Mouse (Mus musculus) CH12.LX (cell line): ENCODE measurements around the gene Prnp. TPM values are rescaled to one million over a fixed set of nuclear protein-coding genes. Genes with fewer than 3 reads are reported as not detected.

Source experiments
- DNase-seq: peaks from one replicate; pipeline ENCODE4 v3.0.0-alpha.2; 2013; ENCODE audit errors: extremely low read depth
- H3K27ac ChIP-seq: 2 replicates; pipeline ENCODE4 v1.5.1; 2012; ENCODE audit warnings: low read depth, mild to moderate bottlenecking, control low read depth, moderate library complexity; ENCODE audit not compliant: insufficient read depth
- H3K27me3 ChIP-seq: replicated peaks from 2 replicates; pipeline ENCODE3; 2012; ENCODE audit warnings: inconsistent platforms
- H3K36me3 ChIP-seq, 2 experiments: replicated peaks in 1 of 2; 2 replicates each; pipeline versions ENCODE3 to v1.6.1; 2012; ENCODE audit warnings: inconsistent platforms in 1 of 2, low read length in 1 of 2, mild to moderate bottlenecking in 1 of 2, mixed read lengths in 1 of 2, moderate library complexity in 1 of 2; ENCODE audit not compliant: control insufficient read depth in 1 of 2, insufficient read depth in 1 of 2
- H3K4me1 ChIP-seq, 2 experiments: 2 replicates each; pipeline ENCODE4 v1.6.1; 2012; ENCODE audit warnings: inconsistent platforms in 1 of 2, moderate library complexity in 1 of 2; ENCODE audit not compliant: insufficient read depth in 2 of 2, control insufficient read depth in 1 of 2
- H3K4me2 ChIP-seq: 2 replicates; pipeline ENCODE4 v1.6.1; 2012; ENCODE audit warnings: low read depth, mild to moderate bottlenecking, control low read depth; ENCODE audit not compliant: poor library complexity, insufficient read depth, severe bottlenecking
- H3K4me3 ChIP-seq, 3 experiments: fragments of 150-350 bp in 1 of 3; sonication (generic) in 1 of 3; replicated peaks in 1 of 3; 2 replicates each; pipeline versions ENCODE3 to v1.5.1; 2011 to 2012; ENCODE audit warnings: low read depth in 2 of 3, low read length in 2 of 3, mild to moderate bottlenecking in 2 of 3, moderate library complexity in 2 of 3, control low read depth in 1 of 3, improper control_type of control experiment in 1 of 3, inconsistent platforms in 1 of 3, mixed read lengths in 1 of 3; ENCODE audit not compliant: poor library complexity in 1 of 3
- H3K79me2 ChIP-seq: replicated peaks from 2 replicates; pipeline ENCODE4 v1.6.1; 2012; ENCODE audit warnings: mild to moderate bottlenecking, moderate library complexity; ENCODE audit not compliant: control insufficient read depth, poor library complexity, insufficient read depth, severe bottlenecking; ENCODE audit errors: extremely low read depth
- H3K9ac ChIP-seq: 2 replicates; pipeline ENCODE4 v1.6.1; 2012; ENCODE audit warnings: low read depth, mild to moderate bottlenecking, control low read depth, moderate library complexity; ENCODE audit not compliant: insufficient read depth
- H3K9me3 ChIP-seq: replicated peaks from 2 replicates; pipeline ENCODE3; 2012; ENCODE audit warnings: low read length, inconsistent platforms, mixed read lengths
- BHLHE40 ChIP-seq: IDR thresholded peaks from 2 replicates; pipeline ENCODE4 v1.6.1; 2011; ENCODE audit warnings: mild to moderate bottlenecking, low read depth, low read length, improper control_type of control experiment
- CTCF ChIP-seq, 2 experiments: IDR thresholded peaks in 1 of 2; conservative IDR thresholded peaks in 1 of 2; 2 replicates each; pipeline ENCODE4 v1.5.1; 2011 to 2012; ENCODE audit warnings: low read depth in 2 of 2, low read length in 2 of 2, improper control_type of control experiment in 1 of 2, inconsistent platforms in 1 of 2, mild to moderate bottlenecking in 1 of 2, moderate library complexity in 1 of 2
- ELF1 ChIP-seq: IDR thresholded peaks from 2 replicates; pipeline ENCODE4 v1.6.1; 2014; ENCODE audit warnings: low read depth, mild to moderate bottlenecking, inconsistent platforms, low read length, improper control_type of control experiment
- EP300 ChIP-seq: IDR thresholded peaks from 2 replicates; pipeline ENCODE4 v1.6.1; 2011; ENCODE audit warnings: low read length, improper control_type of control experiment
- HCFC1 ChIP-seq: IDR thresholded peaks from 2 replicates; pipeline ENCODE4 v1.6.1; 2012; ENCODE audit warnings: low read depth, mild to moderate bottlenecking, inconsistent platforms, low read length, improper control_type of control experiment
- IRF4 ChIP-seq: IDR thresholded peaks from 2 replicates; pipeline ENCODE4 v1.6.1; 2014; ENCODE audit warnings: low read depth, mild to moderate bottlenecking, inconsistent platforms, low read length, improper control_type of control experiment
- JUN ChIP-seq: IDR thresholded peaks from 2 replicates; pipeline ENCODE4 v1.6.1; 2011; ENCODE audit warnings: low read depth, mild to moderate bottlenecking, low read length, improper control_type of control experiment, moderate library complexity; ENCODE audit not compliant: insufficient read depth
- MAFK ChIP-seq: IDR thresholded peaks from 2 replicates; pipeline ENCODE4 v1.6.1; 2011; ENCODE audit warnings: low read length, improper control_type of control experiment; ENCODE audit not compliant: insufficient replicate concordance
- MAX ChIP-seq: IDR thresholded peaks from 2 replicates; pipeline ENCODE4 v1.6.1; 2011; ENCODE audit warnings: low read length, improper control_type of control experiment
- MYC ChIP-seq: IDR thresholded peaks from 2 replicates; pipeline ENCODE4 v1.6.1; 2011; ENCODE audit warnings: low read depth, mild to moderate bottlenecking, improper control_type of control experiment, low read length
- NELFE ChIP-seq: IDR thresholded peaks from 2 replicates; pipeline ENCODE4 v1.6.1; 2011; ENCODE audit warnings: low read depth, low read length, improper control_type of control experiment
- PAX5 ChIP-seq: IDR thresholded peaks from 2 replicates; pipeline ENCODE4 v1.6.1; 2012; ENCODE audit warnings: low read length, inconsistent platforms, mixed read lengths
- POLR2A ChIP-seq: IDR thresholded peaks from 2 replicates; pipeline ENCODE4 v1.6.1; 2011; ENCODE audit warnings: low read depth, mild to moderate bottlenecking, improper control_type of control experiment, low read length
- RAD21 ChIP-seq: IDR thresholded peaks from 2 replicates; pipeline ENCODE4 v1.6.1; 2011; ENCODE audit warnings: low read depth, mild to moderate bottlenecking, low read length, improper control_type of control experiment, moderate library complexity
- RCOR1 ChIP-seq: conservative IDR thresholded peaks from 2 replicates; pipeline ENCODE4 v1.6.1; 2012; ENCODE audit warnings: low read depth, mild to moderate bottlenecking, inconsistent platforms, low read length, improper control_type of control experiment
- SIN3A ChIP-seq: IDR thresholded peaks from 2 replicates; pipeline ENCODE4 v1.6.1; 2012; ENCODE audit warnings: low read length, improper control_type of control experiment, inconsistent platforms
- SMC3 ChIP-seq: IDR thresholded peaks from 2 replicates; pipeline ENCODE4 v1.6.1; 2011; ENCODE audit warnings: low read depth, low read length, improper control_type of control experiment
- TBP ChIP-seq: conservative IDR thresholded peaks from 2 replicates; pipeline ENCODE4 v1.6.1; 2011; ENCODE audit warnings: low read depth, low read length, improper control_type of control experiment
- UBTF ChIP-seq: IDR thresholded peaks from 2 replicates; pipeline ENCODE4 v1.6.1; 2012; ENCODE audit warnings: low read depth, mild to moderate bottlenecking, inconsistent platforms, low read length, improper control_type of control experiment, moderate library complexity
- USF1 ChIP-seq: IDR thresholded peaks from 2 replicates; pipeline ENCODE4 v1.6.1; 2014; ENCODE audit warnings: low read depth, mild to moderate bottlenecking, inconsistent platforms, low read length, improper control_type of control experiment
- USF2 ChIP-seq: conservative IDR thresholded peaks from 2 replicates; pipeline ENCODE4 v1.6.1; 2011; ENCODE audit warnings: low read depth, low read length, improper control_type of control experiment
- ZC3H11A ChIP-seq: IDR thresholded peaks from 2 replicates; pipeline ENCODE4 v1.6.1; 2012; ENCODE audit warnings: low read depth, mild to moderate bottlenecking, inconsistent platforms, low read length, improper control_type of control experiment
- ZMIZ1 ChIP-seq: IDR thresholded peaks from 2 replicates; pipeline ENCODE4 v1.6.1; 2012; ENCODE audit warnings: low read depth, mild to moderate bottlenecking, inconsistent platforms, low read length, improper control_type of control experiment
- ZNF384 ChIP-seq: IDR thresholded peaks from 2 replicates; pipeline ENCODE4 v1.6.1; 2012; ENCODE audit warnings: low read depth, low read length, improper control_type of control experiment, inconsistent platforms
- dilution Hi-C: fragments of 300-500 bp; cut with MboI; formaldehyde crosslinking; loops from 2 replicates; pipeline ENCODE4 v1.14.3; 2020; ENCODE audit warnings: low sequenced_read_pairs; ENCODE audit not compliant: extremely low pct_unique_long_range_greater_than_20kb, extremely low pct_ligation_motif_present
- in situ Hi-C: fragments of 300-500 bp; cut with MboI; formaldehyde crosslinking; loops from 3 replicates; pipeline ENCODE4 v1.14.3; 2019; ENCODE audit warnings: low sequenced_read_pairs, low pct_ligation_motif_present, low pct_unique_long_range_greater_than_20kb, mixed read lengths
- polyA plus RNA-seq: library from polyadenylated mRNA; unstranded; fragments of >175 nt; gene quantifications from 2 replicates; pipeline ENCODE4 v1.2.1, GENCODE M21; 2012; ENCODE audit warnings: low read depth; ENCODE audit not compliant: insufficient read length
- total RNA-seq, 2 experiments: library from RNA; depleted of rRNA; stranded (reverse); fragments of 300-350 nt in 1 of 2; fragments of >200 nt in 1 of 2; gene quantifications; 2 replicates each; pipeline ENCODE4 v1.2.3; 2012 to 2014

Gene Prnp
- total and polyA plus RNA-seq, 3 experiments = 4.5 to 6.4 (median 5.7) TPM

DNA sequence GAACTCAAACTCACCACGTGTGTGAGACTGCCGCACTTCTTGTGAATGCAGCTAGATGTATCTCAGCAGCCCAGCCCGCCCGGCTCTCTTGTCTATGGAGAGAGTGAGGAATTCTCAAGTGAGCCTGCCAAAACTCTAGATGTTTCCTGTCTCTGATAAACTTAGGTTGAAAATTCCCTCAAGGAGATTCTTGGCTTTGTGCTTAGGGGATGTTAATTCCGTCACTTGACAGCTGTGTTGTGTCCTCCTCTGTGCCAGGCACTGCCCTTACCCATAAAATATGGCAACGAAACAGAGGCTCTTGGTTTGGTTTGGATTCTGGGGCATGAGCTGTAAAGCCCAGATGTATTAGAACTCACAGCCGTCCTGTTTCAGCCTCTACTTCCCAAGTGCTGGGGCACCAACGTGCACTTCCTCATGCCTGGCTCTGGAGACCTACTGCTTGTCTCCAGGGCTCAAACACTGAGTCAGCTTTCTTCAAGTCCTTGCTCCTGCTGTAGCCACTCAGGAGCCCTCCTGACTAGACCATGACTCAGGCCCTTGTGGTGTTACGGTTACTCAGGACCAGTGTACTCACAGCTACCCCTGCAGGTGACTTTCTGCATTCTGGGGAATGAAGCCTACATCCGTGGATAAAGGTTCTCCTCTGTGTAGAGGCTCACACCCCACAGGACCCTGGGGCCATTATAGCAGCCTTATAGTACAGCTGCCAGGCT lies 25.8 kb downstream of the Prnp start:
- dilution Hi-C loops (no loop called here), in situ Hi-C loops (loop anchor here (5.0 to 25.0 kb wide), 2 partner anchors 113 to 398 kb away; no protein-coding TSS in a partner anchor)
- peak; percentile 61 for DNase-seq
- Histone ChIP-seq H3K9me3 (no peaks in the 10 kb centered on the region), H3K79me2 (no peaks in the 10 kb centered on the region), H3K27ac (no peak overlapping the region), H3K4me3 (no peak overlapping the region), H3K4me2 (no peak overlapping the region), H3K36me3 (peaks cover 3 to 5% of the 10 kb centered on the region in 2 experiments), H3K4me1 (peaks cover 7 to 42% of the 10 kb centered on the region in 2 experiments; a peak in 3 of 4 replicates), H3K27me3 (no peaks in the 10 kb centered on the region), H3K9ac (no peak overlapping the region)
- TF ChIP-seq TBP (no peak), ZMIZ1 (no peak), HCFC1 (no peak), ELF1 (no peak), CTCF (conservative IDR thresholded peaks at IDR 0.05 in 1 of 2, IDR thresholded peaks at IDR 0.05 in 1 of 2; ENCODE audit: low read depth in 2 of 2, low read length in 2 of 2) (peak; percentile 22 to 76; a peak in 2 of 4 replicates), POLR2A (no peak), EP300 (no peak), SIN3A (no peak), USF1 (no peak), ZC3H11A (no peak; the same call in 1 of the 2 replicates), SMC3 (peak; percentile 77), RCOR1 (no peak), PAX5 (no peak), MAFK (peak; percentile 81), USF2 (no peak), BHLHE40 (no peak), ZNF384 (no peak), UBTF (no peak), NELFE (no peak), RAD21 (peak; percentile 76), MAX (no peak), IRF4 (no peak), JUN (no peak), MYC (no peak)
